Mouse (Mus musculus): ENCODE measurements at regions not wholly inside any gene's neighbourhood (a gene's known extent, or its start where the extent isn't known, plus 50 kb on each side); places are given as distances from the start of the nearest gene placed in this dataset.

DNA sequence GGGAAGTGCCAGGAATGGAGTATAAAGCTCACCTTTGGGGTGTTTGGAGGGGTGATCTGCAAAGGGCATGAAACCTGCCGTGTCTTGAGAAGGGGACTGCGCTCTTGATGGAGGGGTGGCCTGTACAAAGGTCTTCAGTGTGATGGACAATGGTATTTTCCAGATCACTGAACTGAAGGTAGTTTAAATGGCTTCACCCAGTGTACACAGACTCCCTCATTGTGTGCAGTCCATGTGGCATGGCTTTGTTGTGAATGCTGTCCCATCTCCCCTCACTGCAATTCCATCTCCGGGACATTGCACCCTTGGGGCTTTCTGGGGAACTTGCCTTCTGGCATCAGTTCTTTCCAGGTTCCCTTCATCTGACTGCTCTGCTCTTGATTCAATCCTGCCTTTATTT is 288.2 kb downstream of the Ttll7 start:
- TF ChIP-seq CTCF (IDR thresholded peaks at IDR 0.05; ENCODE audit: control insufficient read depth, insufficient read depth, low read length), result no peak
- TF ChIP-seq POLR2A (IDR thresholded peaks at IDR 0.05; ENCODE audit: borderline replicate concordance, control insufficient read depth, low read depth, low read length), result no peak
